Mouse (Mus musculus): ENCODE data around the gene Adarb2. TPM values are rescaled to one million over a fixed set of nuclear protein-coding genes. Genes with fewer than 3 reads are reported as not detected.

The Adarb2 gene
- polyA plus RNA-seq (2015; fragmentation: Nextera tagmentation; extraction: Ambion mirVana), result 0.09 and 0.15 TPM in 2 replicates

DNA sequence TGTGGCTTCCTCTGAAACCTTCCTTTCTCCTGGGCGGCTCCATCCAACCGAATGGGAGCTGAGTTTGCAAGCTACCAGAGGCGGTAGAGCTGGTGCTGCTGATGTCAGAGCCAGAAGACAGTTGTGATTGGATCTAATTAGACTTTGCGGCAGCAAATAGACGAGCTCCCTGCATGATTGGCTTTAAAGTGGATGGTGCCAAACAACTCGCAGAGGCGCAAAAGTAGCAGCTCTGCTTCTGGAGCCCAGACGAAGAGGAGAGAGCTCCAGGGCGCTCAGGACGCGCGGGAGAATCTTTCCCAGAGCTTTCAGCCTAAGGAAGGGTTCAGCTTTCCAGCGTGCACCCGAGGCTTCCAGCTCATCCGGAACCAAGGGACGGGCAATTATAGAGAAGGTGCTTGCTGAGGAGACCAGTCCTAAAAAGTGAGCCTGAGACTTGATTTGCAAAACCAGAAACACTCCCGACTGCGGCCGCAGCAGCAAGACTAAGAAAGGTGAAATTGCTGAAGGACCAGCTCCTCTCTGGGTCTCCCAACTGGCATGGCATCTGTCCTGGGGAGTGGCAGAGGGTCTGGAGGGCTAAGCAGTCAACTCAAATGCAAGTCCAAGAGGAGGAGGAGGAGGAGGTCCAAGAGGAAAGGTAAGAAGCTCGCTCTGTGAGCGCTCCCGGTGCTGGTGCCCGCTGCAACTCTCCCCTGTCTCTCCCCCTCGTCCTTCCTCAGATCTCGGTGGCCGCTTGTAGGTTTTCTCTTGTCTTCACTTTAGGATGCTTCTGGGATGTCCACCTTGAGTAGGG is at the start of gene Adarb2:
Gene Adarb2 (plus strand): TSS at position 186 of the 796 bp plus-strand sequence.
- ATAC-seq (ENCODE audit: low read depth), result no peak
- Histone ChIP-seq H3K4me1 (ENCODE audit: control insufficient read depth, low read depth, low read length) (no peaks in the 10 kb centered on the region), H3K27me3 (ENCODE audit: control insufficient read depth, insufficient read depth, low read depth, low read length) (peaks cover 7% of the 10 kb centered on the region; the same call in 1 of the 2 replicates), H3K4me3 (ENCODE audit: low read depth, low read length) (no peak within 1 kb of the TSS), H3K27ac (ENCODE audit: low read length) (no peak within 1 kb of the TSS), H3K9ac (ENCODE audit: low read depth, low read length) (no peak within 1 kb of the TSS), H3K36me3 (ENCODE audit: control insufficient read depth, insufficient read depth) (no peaks in the 10 kb centered on the region), H3K4me2 (ENCODE audit: low read depth, low read length) (no peak within 1 kb of the TSS), H3K9me3 (replicated peaks; ENCODE audit: control insufficient read depth, low read length) (no peaks in the 10 kb centered on the region)
- under 1% methylated on average over 26 of the region's 26 CpGs for WGBS (ENCODE audit: insufficient replicate concordance)

DNA sequence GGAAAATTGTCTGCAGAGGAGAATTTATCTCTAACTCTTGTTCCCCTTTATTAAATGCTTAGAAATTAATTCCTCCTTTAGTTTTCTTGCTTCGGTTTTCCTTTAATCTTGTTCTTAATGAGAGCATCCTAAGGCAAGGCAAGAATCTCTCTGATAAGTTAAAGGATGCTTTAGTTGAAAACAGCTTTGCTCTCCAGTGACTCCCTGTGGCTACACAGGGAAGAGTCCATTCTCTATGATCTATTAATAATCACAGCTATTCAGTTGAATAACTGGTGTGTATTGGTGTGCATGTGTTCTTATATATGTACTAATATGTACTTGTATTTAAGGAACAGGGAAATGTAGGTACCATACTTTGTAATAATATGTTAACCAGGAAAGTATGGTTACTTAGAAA is 28.9 kb upstream of the Adarb2 start:
- H3K36me3 ChIP-seq (ENCODE audit: control insufficient read depth, insufficient read depth), result no peaks in the 10 kb centered on the region
- no peak overlapping the region for H3K27ac ChIP-seq (ENCODE audit: low read length)
- 28% methylated on average over 1 of the region's 1 CpGs for WGBS (ENCODE audit: insufficient replicate concordance)
- H3K4me3 ChIP-seq (ENCODE audit: low read depth, low read length), result no peak overlapping the region
- no peak overlapping the region for H3K9ac ChIP-seq (ENCODE audit: low read depth, low read length)
- no peaks in the 10 kb centered on the region for H3K4me1 ChIP-seq (ENCODE audit: control insufficient read depth, low read depth, low read length)
- no peak for ATAC-seq (ENCODE audit: low read depth)
- H3K4me2 ChIP-seq (ENCODE audit: low read depth, low read length), result no peak overlapping the region
- no peaks in the 10 kb centered on the region for H3K9me3 ChIP-seq (replicated peaks; ENCODE audit: control insufficient read depth, low read length)
- no peaks in the 10 kb centered on the region for H3K27me3 ChIP-seq (ENCODE audit: control insufficient read depth, insufficient read depth, low read depth, low read length)

DNA sequence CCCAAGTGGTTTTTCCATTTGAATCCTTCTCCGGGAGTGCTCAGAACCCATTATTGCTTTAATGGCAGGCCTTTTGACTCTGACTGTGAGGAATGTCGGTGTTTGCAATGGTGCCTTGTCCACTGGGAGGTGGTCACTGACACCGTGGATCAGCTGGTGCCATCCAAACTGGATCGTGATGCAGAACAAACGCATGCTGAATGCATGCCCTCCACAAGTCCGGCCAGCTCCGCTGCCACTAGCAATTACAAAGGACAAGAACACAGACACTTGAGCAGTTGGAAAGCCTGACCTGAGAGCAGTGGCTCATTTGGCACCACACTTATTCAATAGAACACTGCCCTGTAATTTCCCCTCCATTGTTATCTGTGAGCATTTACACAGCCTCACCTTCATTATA is 10.7 kb upstream of the Adarb2 start:
- Histone ChIP-seq H3K4me2 (ENCODE audit: low read depth, low read length) (no peak overlapping the region), H3K4me3 (ENCODE audit: low read depth, low read length) (no peak overlapping the region), H3K27me3 (ENCODE audit: control insufficient read depth, insufficient read depth, low read depth, low read length) (no peaks in the 10 kb centered on the region), H3K9me3 (replicated peaks; ENCODE audit: control insufficient read depth, low read length) (no peaks in the 10 kb centered on the region), H3K27ac (ENCODE audit: low read length) (no peak overlapping the region), H3K4me1 (ENCODE audit: control insufficient read depth, low read depth, low read length) (no peaks in the 10 kb centered on the region), H3K36me3 (ENCODE audit: control insufficient read depth, insufficient read depth) (no peaks in the 10 kb centered on the region), H3K9ac (ENCODE audit: low read depth, low read length) (no peak overlapping the region)
- ATAC-seq (ENCODE audit: low read depth), result no peak
- WGBS (ENCODE audit: insufficient replicate concordance), result 64% methylated on average over 7 of the region's 7 CpGs

GRCm38 (mm10) chr13:8199186-8199880 is 3.3 kb upstream of the Adarb2 start:
- Histone ChIP-seq H3K27ac (ENCODE audit: low read length) (no peak overlapping the region), H3K4me3 (ENCODE audit: low read depth, low read length) (no peak overlapping the region), H3K4me1 (ENCODE audit: control insufficient read depth, low read depth, low read length) (no peaks in the 10 kb centered on the region), H3K36me3 (ENCODE audit: control insufficient read depth, insufficient read depth) (no peaks in the 10 kb centered on the region), H3K9me3 (replicated peaks; ENCODE audit: control insufficient read depth, low read length) (no peaks in the 10 kb centered on the region), H3K27me3 (ENCODE audit: control insufficient read depth, insufficient read depth, low read depth, low read length) (peaks cover 7% of the 10 kb centered on the region; the same call in 1 of the 2 replicates), H3K4me2 (ENCODE audit: low read depth, low read length) (no peak overlapping the region), H3K9ac (ENCODE audit: low read depth, low read length) (no peak overlapping the region)
- WGBS (ENCODE audit: insufficient replicate concordance), result 40% methylated on average over 3 of the region's 3 CpGs
- no peak for ATAC-seq (ENCODE audit: low read depth)

DNA sequence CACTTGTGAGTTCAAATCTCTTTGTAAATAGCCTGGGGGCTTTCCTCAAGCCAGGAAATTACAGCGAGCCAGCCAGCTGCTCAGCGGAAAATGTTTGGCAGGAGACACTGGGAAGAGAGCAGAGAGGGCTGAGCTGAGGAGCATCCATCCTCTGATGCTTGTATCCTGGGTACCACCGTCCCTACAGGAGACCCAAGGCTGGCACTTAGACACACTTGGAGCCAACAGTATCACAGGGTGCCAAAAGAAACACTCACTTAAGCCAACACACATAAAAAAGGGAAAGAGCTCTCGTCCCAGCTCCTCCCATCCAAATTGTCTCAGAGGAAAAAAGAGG is 779 bp downstream of the Adarb2 start:
- H3K36me3 ChIP-seq (ENCODE audit: control insufficient read depth, insufficient read depth), result no peaks in the 10 kb centered on the region
- H3K27ac ChIP-seq (ENCODE audit: low read length), result no peak overlapping the region
- H3K27me3 ChIP-seq (ENCODE audit: control insufficient read depth, insufficient read depth, low read depth, low read length), result peaks cover 7% of the 10 kb centered on the region; the same call in 1 of the 2 replicates
- no peaks in the 10 kb centered on the region for H3K9me3 ChIP-seq (replicated peaks; ENCODE audit: control insufficient read depth, low read length)
- H3K9ac ChIP-seq (ENCODE audit: low read depth, low read length), result no peak overlapping the region
- WGBS (ENCODE audit: insufficient replicate concordance), result 12% methylated on average over 4 of the region's 4 CpGs
- no peak overlapping the region for H3K4me3 ChIP-seq (ENCODE audit: low read depth, low read length)
- no peak for ATAC-seq (ENCODE audit: low read depth)
- H3K4me2 ChIP-seq (ENCODE audit: low read depth, low read length), result no peak overlapping the region
- H3K4me1 ChIP-seq (ENCODE audit: control insufficient read depth, low read depth, low read length), result no peaks in the 10 kb centered on the region

DNA sequence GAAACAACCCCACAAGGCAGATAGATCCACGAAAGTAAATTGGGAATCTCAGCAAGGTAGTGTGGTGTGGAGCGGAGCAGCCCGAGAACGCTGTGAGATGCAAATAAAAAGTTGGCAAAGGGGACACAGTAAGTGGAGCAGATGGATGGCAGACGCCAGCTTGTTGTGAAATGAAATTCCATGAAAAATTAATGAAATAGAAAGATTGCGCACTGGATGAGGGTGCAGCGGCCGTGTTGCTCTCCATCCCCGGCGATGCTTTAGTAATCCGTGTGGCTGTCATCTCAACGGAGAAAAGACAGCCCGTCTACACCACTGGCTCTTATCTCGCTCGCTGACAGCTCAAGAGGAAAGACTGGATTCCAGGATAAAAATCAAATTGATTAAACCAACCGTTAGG is 4.7 kb downstream of the Adarb2 start:
- WGBS (ENCODE audit: insufficient replicate concordance), result 55% methylated on average over 16 of the region's 16 CpGs

DNA sequence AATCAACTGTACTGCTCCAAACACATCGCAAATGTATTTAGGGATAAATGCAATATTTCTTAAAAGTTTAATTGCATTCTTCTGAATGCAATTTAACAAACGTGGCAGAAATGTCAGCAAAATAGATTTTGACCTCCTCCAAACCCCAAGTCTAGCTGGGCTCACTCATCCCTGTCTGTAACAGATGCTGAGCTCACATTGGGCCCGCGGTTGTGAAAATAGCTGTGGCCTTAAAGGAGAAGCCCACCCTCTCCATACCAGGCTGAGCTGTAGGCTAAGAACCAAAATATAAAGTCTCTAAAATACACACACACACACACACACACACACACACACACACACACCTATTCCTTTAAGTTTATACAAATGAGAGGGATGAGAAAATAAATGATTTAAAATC is 8.1 kb downstream of the Adarb2 start:
- ATAC-seq (ENCODE audit: low read depth), result no peak
- Histone ChIP-seq H3K4me2 (ENCODE audit: low read depth, low read length) (no peak overlapping the region), H3K9ac (ENCODE audit: low read depth, low read length) (no peak overlapping the region), H3K36me3 (ENCODE audit: control insufficient read depth, insufficient read depth) (no peaks in the 10 kb centered on the region), H3K9me3 (replicated peaks; ENCODE audit: control insufficient read depth, low read length) (no peaks in the 10 kb centered on the region), H3K4me1 (ENCODE audit: control insufficient read depth, low read depth, low read length) (no peaks in the 10 kb centered on the region), H3K27me3 (ENCODE audit: control insufficient read depth, insufficient read depth, low read depth, low read length) (no peaks in the 10 kb centered on the region), H3K4me3 (ENCODE audit: low read depth, low read length) (no peak overlapping the region), H3K27ac (ENCODE audit: low read length) (no peak overlapping the region)
- WGBS (ENCODE audit: insufficient replicate concordance), result 55% methylated on average over 4 of the region's 4 CpGs

More for the DNA sequence above, 4.7 kb downstream of the Adarb2 start:
- Histone ChIP-seq H3K9ac (ENCODE audit: low read depth, low read length) (no peak overlapping the region), H3K4me2 (ENCODE audit: low read depth, low read length) (no peak overlapping the region), H3K9me3 (replicated peaks; ENCODE audit: control insufficient read depth, low read length) (no peaks in the 10 kb centered on the region), H3K4me3 (ENCODE audit: low read depth, low read length) (no peak overlapping the region), H3K36me3 (ENCODE audit: control insufficient read depth, insufficient read depth) (no peaks in the 10 kb centered on the region), H3K27me3 (ENCODE audit: control insufficient read depth, insufficient read depth, low read depth, low read length) (peaks cover 7% of the 10 kb centered on the region; the same call in 1 of the 2 replicates), H3K4me1 (ENCODE audit: control insufficient read depth, low read depth, low read length) (no peaks in the 10 kb centered on the region), H3K27ac (ENCODE audit: low read length) (no peak overlapping the region)
- no peak for ATAC-seq (ENCODE audit: low read depth)

DNA sequence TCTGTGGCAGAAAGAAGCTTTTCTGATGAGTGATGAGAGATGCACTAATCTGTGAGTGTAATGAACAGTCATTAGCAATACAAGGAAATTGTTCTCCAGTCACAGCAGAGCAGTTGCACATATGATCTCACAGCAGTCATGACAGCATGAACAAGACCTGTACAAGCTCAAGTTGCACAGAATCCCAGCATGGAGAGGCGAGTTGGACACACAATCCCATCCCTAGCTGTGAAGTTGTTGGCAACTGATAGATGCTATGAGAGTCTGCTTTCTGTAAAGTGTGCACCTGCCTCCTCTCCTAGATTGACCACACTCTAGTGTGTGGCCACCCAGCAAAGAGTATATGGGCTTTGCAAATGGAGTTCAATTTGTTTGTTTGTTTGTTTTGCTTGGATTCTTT is 36.2 kb downstream of the Adarb2 start:
- H3K36me3 ChIP-seq (ENCODE audit: control insufficient read depth, insufficient read depth), result no peaks in the 10 kb centered on the region
- no peak overlapping the region for H3K4me3 ChIP-seq (ENCODE audit: low read depth, low read length)
- H3K27me3 ChIP-seq (ENCODE audit: control insufficient read depth, insufficient read depth, low read depth, low read length), result no peaks in the 10 kb centered on the region
- no peaks in the 10 kb centered on the region for H3K4me1 ChIP-seq (ENCODE audit: control insufficient read depth, low read depth, low read length)
- no peak overlapping the region for H3K4me2 ChIP-seq (ENCODE audit: low read depth, low read length)
- 28% methylated on average over 1 of the region's 1 CpGs for WGBS (ENCODE audit: insufficient replicate concordance)
- no peak overlapping the region for H3K27ac ChIP-seq (ENCODE audit: low read length)
- ATAC-seq (ENCODE audit: low read depth), result no peak
- no peaks in the 10 kb centered on the region for H3K9me3 ChIP-seq (replicated peaks; ENCODE audit: control insufficient read depth, low read length)
- H3K9ac ChIP-seq (ENCODE audit: low read depth, low read length), result no peak overlapping the region

DNA sequence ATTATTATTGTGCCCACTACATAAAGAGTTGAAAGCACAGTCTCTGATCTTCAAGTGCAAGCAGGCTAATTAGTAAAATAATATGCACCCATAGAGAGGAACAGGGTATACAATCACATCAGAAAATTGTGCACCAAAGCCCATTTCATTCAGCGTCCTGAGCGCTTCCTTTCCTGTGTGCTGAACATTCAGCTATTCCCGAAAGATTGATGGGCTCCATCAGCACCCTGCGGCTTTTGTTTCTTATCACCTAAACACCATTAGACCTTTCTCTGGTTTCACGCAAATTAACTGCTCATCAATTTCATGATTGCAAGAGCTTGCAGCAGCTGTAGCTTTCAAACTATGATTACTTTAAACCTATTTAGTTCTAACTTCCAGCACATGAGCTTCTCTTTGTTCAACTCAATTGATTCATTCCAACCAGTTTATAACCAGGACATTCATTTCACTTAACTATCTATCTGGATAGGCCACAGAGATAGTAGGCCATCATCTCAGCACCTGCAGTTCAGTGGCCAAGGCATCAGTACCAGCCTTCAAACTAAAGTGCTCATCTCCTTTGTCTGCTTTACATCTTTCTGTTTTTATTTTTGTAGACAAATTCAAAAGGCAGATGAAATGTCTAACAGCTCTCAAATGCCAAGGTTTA is 45.5 kb downstream of the Adarb2 start:
- Histone ChIP-seq H3K9me3 (replicated peaks; ENCODE audit: control insufficient read depth, low read length) (no peaks in the 10 kb centered on the region), H3K4me2 (ENCODE audit: low read depth, low read length) (no peak overlapping the region), H3K4me1 (ENCODE audit: control insufficient read depth, low read depth, low read length) (no peaks in the 10 kb centered on the region), H3K9ac (ENCODE audit: low read depth, low read length) (no peak overlapping the region), H3K36me3 (ENCODE audit: control insufficient read depth, insufficient read depth) (no peaks in the 10 kb centered on the region), H3K4me3 (ENCODE audit: low read depth, low read length) (no peak overlapping the region), H3K27me3 (ENCODE audit: control insufficient read depth, insufficient read depth, low read depth, low read length) (no peaks in the 10 kb centered on the region), H3K27ac (ENCODE audit: low read length) (no peak overlapping the region)
- WGBS (ENCODE audit: insufficient replicate concordance), result 68% methylated on average over 5 of the region's 5 CpGs
- ATAC-seq (ENCODE audit: low read depth), result no peak
